Mouse (Mus musculus) liver, embryonic 16.5 days (tissue): ENCODE results near the gene Ifit2. TPM values are rescaled to one million over a fixed set of nuclear protein-coding genes. Genes with fewer than 3 reads are reported as not detected.
"Not testable (repeated sequence)": the region's sequence is repeated elsewhere in the genome, so short reads cannot be mapped to it uniquely, and the experiment has no call there.

ENCODE experiments used
- ATAC-seq: fragments of 200-750 bp; cut with Nextera tagmentation; 2 replicates; pipeline ENCODE4 v1.8.0; 2017; ENCODE audit warnings: low read depth, mild to moderate bottlenecking, moderate number of reproducible peaks, moderate library complexity
- H3K27ac ChIP-seq: fragments of 300-500 bp; sonication (generic); 2 replicates; pipeline ENCODE4 v1.5.1; 2014; ENCODE audit warnings: mild to moderate bottlenecking, low read length
- H3K27me3 ChIP-seq: fragments of 300-500 bp; sonication (generic); 2 replicates; pipeline ENCODE4 v1.6.1; 2014; ENCODE audit warnings: low read depth, low read length, mixed read lengths; ENCODE audit not compliant: control insufficient read depth, insufficient read depth
- H3K36me3 ChIP-seq: fragments of 300-500 bp; sonication (generic); 2 replicates; pipeline ENCODE4 v1.6.1; 2014; ENCODE audit warnings: mild to moderate bottlenecking; ENCODE audit not compliant: control insufficient read depth, insufficient read depth
- H3K4me1 ChIP-seq: fragments of 300-500 bp; sonication (generic); 2 replicates; pipeline ENCODE4 v1.6.1; 2014; ENCODE audit warnings: low read depth, low read length, mixed read lengths; ENCODE audit not compliant: control insufficient read depth
- H3K4me2 ChIP-seq: fragments of 300-500 bp; sonication (generic); 2 replicates; pipeline ENCODE4 v1.6.1; 2014; ENCODE audit warnings: low read depth, low read length, mixed read lengths
- H3K4me3 ChIP-seq: fragments of 300-500 bp; sonication (generic); 2 replicates; pipeline ENCODE4 v1.5.1; 2014; ENCODE audit warnings: low read depth, mild to moderate bottlenecking, low read length
- H3K9ac ChIP-seq: fragments of 300-500 bp; sonication (generic); 2 replicates; pipeline ENCODE4 v1.6.1; 2014; ENCODE audit warnings: low read depth, low read length
- H3K9me3 ChIP-seq: fragments of 300-500 bp; sonication (generic); replicated peaks from 2 replicates; pipeline ENCODE4 v1.6.1; 2016; ENCODE audit warnings: low read length; ENCODE audit not compliant: control insufficient read depth
- WGBS: fragments of 180-500 bp; shearing (Covaris S2); extraction: QIAGEN DNeasy Blood & Tissue Kit; methylation state at CpG from one replicate; pipeline ENCODE4 v1.1.7; 2014; ENCODE audit not compliant: insufficient replicate concordance; 5-methylcytosine and 5-hydroxymethylcytosine counted together
- polyA plus RNA-seq: library from polyadenylated mRNA; unstranded; fragments of >200 nt; fragmentation: Nextera tagmentation; extraction: Ambion mirVana; gene quantifications from 2 replicates; pipeline ENCODE4 v1.2.1, GENCODE M21; 2015

Gene Ifit2
- polyA plus RNA-seq, 1 experiment from 2014 or later = 2.8 TPM

GRCm38 (mm10) chr19:34582696-34583095 lies 32.2 kb downstream of the Ifit2 start:
- not testable (repeated sequence) for H3K9me3 ChIP-seq, H3K27ac ChIP-seq
- 68% methylated on average over 2 of the region's 2 CpGs for WGBS

GRCm38 (mm10) chr19:34583126-34583766 lies 32.8 kb downstream of the Ifit2 start, which contains the start of gene Ifit3:
Ifit3 (plus strand) TSS chr19:34583531.
- not testable (repeated sequence) for H3K36me3 ChIP-seq, H3K27me3 ChIP-seq, H3K27ac ChIP-seq, H3K9ac ChIP-seq, H3K4me3 ChIP-seq, H3K4me2 ChIP-seq, H3K9me3 ChIP-seq, H3K4me1 ChIP-seq
- ATAC-seq = peak; percentile 70
- WGBS = 25% methylated on average over 2 of the region's 2 CpGs

More at GRCm38 (mm10) chr19:34582696-34583095, 32.2 kb downstream of the Ifit2 start:
- not testable (repeated sequence) for H3K4me2 ChIP-seq, ATAC-seq, H3K9ac ChIP-seq, H3K4me1 ChIP-seq, H3K4me3 ChIP-seq, H3K36me3 ChIP-seq, H3K27me3 ChIP-seq

- H3K27ac ChIP-seq, H3K4me1 ChIP-seq, H3K27me3 ChIP-seq, H3K36me3 ChIP-seq, H3K4me2 ChIP-seq, H3K9ac ChIP-seq, ATAC-seq, H3K9me3 ChIP-seq, H3K4me3 ChIP-seq: not testable (repeated sequence)
- 49% methylated on average over 5 of the region's 5 CpGs for WGBS
Measured at GRCm38 (mm10) chr19:34585740-34586458, 35.4 kb downstream of the Ifit2 start.

GRCm38 (mm10) chr19:34587898-34588692 lies 37.6 kb downstream of the Ifit2 start:
- not testable (repeated sequence) for H3K4me3 ChIP-seq, H3K27ac ChIP-seq, H3K9me3 ChIP-seq, H3K4me2 ChIP-seq, ATAC-seq, H3K9ac ChIP-seq, H3K36me3 ChIP-seq, H3K27me3 ChIP-seq, H3K4me1 ChIP-seq
- WGBS = 54% methylated on average over 6 of the region's 12 CpGs

DNA sequence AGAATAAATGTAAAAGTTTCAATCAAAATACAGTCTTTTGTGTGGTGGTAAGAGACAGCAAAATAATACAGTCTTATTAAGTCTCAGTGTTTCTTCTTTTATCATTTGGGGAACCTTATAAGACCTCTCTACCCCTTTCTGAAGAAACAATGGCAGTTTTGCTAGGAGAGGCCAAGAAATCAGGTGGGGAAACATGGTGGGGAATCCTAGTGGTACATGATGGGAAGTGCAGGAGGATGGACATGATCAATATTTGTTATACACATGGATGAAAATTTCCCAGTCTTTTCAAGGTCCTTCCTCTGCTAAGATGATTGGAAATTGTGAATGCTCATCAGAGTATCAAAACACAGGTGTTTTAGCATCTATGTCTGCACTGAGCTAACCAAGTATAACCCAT lies 38.5 kb downstream of the Ifit2 start:
- Histone ChIP-seq H3K4me2 (no peak overlapping the region), H3K4me1 (no peaks in the 10 kb centered on the region), H3K27ac (no peak overlapping the region), H3K27me3 (no peaks in the 10 kb centered on the region), H3K9ac (no peak overlapping the region), H3K9me3 (no peaks in the 10 kb centered on the region), H3K4me3 (no peak overlapping the region), H3K36me3 (no peaks in the 10 kb centered on the region)
- ATAC-seq = no peak

DNA sequence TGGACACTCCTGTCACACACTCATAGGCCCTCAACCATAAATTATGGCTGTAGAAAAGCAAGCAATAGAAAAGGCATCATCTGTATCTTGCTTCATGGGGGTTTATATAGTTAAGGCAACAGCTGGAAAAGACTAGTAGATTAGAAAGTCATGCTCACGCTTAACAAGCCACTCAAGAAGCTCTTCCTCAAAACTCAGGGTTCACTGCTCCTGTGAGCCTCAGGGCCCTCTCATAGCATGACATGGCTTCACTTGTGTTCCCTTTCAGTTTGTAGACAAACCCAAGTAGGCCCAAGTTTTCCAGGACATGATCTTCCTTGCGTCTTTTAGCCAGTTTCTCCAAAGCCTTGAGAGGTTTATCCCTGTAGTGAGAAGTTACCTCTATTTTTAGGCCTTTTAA lies 43.0 kb downstream of the Ifit2 start:
- Histone ChIP-seq H3K27me3 (no peaks in the 10 kb centered on the region), H3K4me3 (no peak overlapping the region), H3K4me1 (no peaks in the 10 kb centered on the region), H3K4me2 (no peak overlapping the region), H3K9me3 (no peaks in the 10 kb centered on the region), H3K36me3 (no peaks in the 10 kb centered on the region), H3K9ac (no peak overlapping the region), H3K27ac (no peak overlapping the region)
- WGBS = 59% methylated on average over 2 of the region's 2 CpGs
- ATAC-seq = no peak

DNA sequence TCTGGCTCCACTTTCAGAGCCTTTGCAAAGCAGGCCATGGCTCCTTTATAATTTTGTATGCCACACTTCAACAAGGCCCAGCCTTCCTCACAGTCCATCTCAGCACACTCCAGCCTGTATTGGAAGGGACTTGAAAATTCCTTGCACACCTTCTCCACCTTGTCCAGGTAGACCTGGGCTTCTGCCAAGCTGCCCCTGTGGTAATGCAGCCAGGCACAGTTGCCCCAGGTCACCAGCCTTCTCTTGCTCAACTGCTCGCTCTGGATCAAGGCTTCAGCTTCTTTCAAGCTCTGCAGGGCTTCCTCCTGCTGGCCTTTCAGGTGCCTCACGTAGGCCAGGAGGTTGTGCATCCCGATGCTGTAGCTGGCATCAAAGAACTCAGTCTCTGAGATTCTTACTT lies 44.0 kb downstream of the Ifit2 start:
- H3K36me3 ChIP-seq, H3K4me2 ChIP-seq, H3K9me3 ChIP-seq, H3K27ac ChIP-seq, H3K4me1 ChIP-seq, H3K27me3 ChIP-seq, H3K4me3 ChIP-seq, H3K9ac ChIP-seq, ATAC-seq: not testable (repeated sequence)
- 56% methylated on average over 3 of the region's 3 CpGs for WGBS

DNA sequence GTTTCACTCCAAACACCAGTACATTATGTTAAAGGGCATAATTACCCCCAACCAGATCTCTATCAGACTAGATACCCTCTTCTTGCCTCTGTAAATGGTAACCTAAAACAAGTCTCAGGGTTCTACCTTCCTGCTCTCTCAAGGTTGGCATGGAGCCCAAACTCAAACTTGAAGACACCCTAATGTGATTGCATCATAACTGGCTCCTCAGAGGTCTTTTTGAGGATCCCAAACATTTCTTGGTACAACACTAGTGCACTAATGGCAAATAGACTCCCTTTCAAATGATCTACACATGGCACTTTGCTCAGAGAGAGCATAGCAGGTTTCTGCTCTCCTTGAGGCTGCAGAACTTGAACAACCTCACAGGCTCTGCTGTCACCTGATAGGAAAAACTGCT lies 46.3 kb downstream of the Ifit2 start:
- H3K27me3 ChIP-seq = no peaks in the 10 kb centered on the region
- H3K4me2 ChIP-seq = no peak overlapping the region
- no peaks in the 10 kb centered on the region for H3K9me3 ChIP-seq
- ATAC-seq = no peak
- H3K27ac ChIP-seq = no peak overlapping the region
- no peak overlapping the region for H3K9ac ChIP-seq
- H3K36me3 ChIP-seq = no peaks in the 10 kb centered on the region
- no peaks in the 10 kb centered on the region for H3K4me1 ChIP-seq
- no peak overlapping the region for H3K4me3 ChIP-seq

- H3K27ac ChIP-seq = no peak overlapping the region
- H3K4me2 ChIP-seq = no peak overlapping the region
- 57% methylated on average over 2 of the region's 2 CpGs for WGBS
- ATAC-seq = no peak
- H3K36me3 ChIP-seq = no peaks in the 10 kb centered on the region
- no peak overlapping the region for H3K4me3 ChIP-seq
- no peaks in the 10 kb centered on the region for H3K9me3 ChIP-seq
- H3K4me1 ChIP-seq = no peaks in the 10 kb centered on the region
- no peak overlapping the region for H3K9ac ChIP-seq
- no peaks in the 10 kb centered on the region for H3K27me3 ChIP-seq
Measured at GRCm38 (mm10) chr19:34598341-34598740, 47.8 kb downstream of the Ifit2 start.
